Mouse (Mus musculus) spleen, postnatal 10 days (tissue): Measurements from ENCODE around the gene Rnf214.
"Not testable (repeated sequence)": the region's sequence is repeated elsewhere in the genome, so short reads cannot be mapped to it uniquely, and the experiment has no call there.

ENCODE experiments used
- DNase-seq, 2 experiments: peaks; one replicate each; pipeline ENCODE4 v3.0.0; 2021 to 2022; ENCODE audit warnings: low spot score in 2 of 2

The Rnf214 gene

GRCm38 (mm10) chr9:45850528-45851155, 56.1 kb downstream of the Rnf214 start:
- DNase-seq = no peak

DNA sequence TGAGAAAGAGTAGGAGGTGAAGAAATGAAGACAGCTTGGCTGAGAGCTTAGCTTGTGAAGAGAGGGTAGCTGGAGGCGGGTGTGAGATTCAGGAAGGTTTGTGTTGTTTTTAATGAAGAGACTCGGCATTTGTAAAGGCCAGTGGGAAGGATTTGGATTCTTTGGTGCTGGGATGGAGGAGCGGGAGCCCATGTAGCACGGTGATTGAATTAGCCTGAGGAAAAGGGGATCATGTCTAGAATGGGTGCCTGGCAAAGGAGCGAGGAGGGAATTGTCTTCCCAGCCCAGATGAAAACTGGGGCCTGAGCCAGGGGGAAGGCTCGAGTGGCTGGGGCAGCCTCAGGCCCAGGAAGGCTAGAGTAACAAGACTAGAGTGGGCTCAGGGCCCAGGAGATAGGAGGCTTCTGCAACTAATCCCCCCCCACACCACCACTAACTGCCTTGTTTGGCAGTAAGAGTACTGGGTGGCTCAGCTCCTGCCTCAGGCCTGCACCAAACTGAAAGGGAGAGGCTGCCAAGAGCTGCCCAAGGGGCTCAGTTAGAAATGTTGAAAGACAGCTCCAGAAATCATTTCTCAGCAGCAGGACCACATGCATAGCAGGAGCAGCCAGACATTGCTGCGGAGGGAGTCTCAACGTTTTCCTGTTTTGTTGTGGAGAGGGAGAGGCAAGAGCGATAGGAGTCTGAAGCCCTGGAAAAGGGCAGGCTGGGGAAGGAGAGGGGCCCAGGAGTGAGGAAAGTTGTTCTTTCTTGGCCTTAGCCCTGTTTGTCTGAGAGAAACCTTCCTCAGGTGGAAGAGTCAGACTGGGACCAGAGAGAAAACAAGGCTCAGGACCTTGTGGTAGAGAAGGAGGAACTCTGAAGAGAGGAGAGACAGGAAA, 56.9 kb downstream of the Rnf214 start:
- DNase-seq = no peak

DNA sequence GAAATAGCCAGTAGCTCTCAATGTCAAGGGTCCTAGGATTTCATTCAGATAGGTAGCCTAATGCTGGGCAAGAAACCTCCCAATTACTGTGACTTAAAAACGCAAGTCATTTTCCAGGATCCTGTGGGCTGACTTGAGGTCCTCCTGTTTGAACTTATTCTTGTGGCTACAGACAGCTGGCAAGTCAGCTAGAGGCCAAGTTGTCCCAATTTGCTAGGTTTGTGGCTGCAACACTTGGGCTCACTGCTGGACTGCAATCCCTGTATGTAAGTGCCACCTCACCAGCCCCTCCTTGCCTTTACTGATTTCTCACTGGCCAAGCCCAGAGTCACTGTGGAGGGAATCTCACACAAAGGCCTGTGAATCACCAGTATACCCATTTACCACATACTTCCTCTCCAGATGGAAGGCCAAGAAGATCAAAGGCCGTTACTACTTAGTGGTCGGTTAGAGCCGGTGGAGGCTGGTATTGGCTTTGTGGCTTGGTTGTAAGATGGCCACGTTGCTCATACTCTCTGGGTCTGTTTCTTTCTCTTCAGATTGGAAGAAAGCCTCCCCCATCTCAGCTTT, 59.7 kb downstream of the Rnf214 start:
- no peak for DNase-seq

DNA sequence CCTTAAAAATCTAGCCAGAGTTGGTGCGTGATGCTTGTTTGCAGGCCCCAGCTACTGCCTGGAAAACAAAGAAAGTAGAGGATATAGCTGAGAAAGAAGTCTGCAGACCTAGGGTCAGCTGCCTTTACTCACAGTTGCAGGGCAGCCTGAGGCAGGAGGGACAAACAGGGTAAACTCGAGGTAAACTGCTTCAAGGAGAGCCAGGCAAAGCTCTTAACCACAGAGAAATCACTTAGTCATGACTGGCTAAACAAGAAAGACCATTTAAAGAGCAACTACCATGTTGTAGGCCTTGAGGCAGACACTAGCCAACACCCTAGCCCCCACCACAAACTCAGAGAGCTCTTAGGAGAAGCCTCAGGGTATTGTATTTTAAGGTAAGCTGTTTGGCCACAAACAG, 60.5 kb downstream of the Rnf214 start:
- DNase-seq = not testable (repeated sequence)

- no peak for DNase-seq
Measured at GRCm38 (mm10) chr9:45845541-45845940, 61.2 kb downstream of the Rnf214 start.

GRCm38 (mm10) chr9:45843780-45844179, 62.9 kb downstream of the Rnf214 start:
- no peak for DNase-seq

- no peak for DNase-seq
Measured at GRCm38 (mm10) chr9:45843007-45843406, 63.7 kb downstream of the Rnf214 start.

DNA sequence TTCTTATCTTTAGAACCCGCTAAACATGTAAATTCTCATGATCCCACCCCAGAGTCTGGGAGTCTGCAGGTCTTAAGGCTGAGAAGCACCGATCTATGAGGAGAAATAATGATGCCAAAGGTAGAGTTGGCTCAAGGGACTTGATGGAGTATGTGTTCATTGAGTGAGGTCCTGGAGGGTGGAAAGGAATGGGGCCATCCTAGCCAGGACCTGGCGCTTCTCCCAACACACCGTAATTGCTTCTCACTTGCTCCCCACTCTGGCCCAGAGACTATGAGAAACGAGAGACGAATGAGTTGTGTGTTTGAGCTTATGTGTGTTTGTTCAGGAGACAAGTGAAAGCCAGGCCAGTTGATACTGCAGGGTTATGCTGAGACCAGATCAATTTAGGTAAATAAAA, 65.3 kb downstream of the Rnf214 start:
- no peak for DNase-seq

DNA sequence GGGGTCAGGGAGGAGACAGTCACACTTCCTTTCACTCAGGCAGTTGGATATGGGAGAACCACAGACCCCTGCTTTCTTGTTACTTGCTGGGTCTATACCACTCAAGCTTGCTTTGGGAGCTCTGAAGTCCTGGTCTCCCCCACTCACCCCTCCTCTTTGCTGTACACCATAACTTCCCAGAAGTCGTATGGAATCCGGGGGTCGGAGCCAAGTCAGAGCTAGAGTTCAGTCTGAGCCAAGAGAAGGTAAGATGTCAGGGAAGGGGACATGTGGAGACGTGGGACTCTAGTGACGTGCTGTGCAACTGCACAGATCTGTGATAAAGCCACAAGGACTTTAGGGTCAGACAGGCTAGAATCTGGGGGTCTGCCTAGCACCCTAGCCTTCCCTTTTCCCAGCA, 66.4 kb downstream of the Rnf214 start:
- DNase-seq = no peak

DNA sequence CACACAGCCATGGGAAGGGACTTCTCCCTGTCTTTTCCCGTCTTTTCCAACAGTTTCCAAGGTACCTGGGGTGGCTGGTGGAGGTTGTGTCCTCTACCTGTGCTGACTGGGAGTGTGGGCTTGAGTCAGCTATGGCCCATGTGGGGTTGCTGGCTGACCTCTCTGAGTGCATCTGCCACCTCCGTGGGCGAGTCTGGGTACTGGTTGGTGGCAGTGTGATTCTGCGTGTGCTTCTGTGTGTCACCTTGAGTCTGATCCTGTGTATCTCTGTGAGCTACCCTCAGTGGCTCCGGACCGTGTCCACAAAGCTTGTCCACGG, 66.8 kb downstream of the Rnf214 start:
- no peak for DNase-seq

GRCm38 (mm10) chr9:45839139-45839981, 67.4 kb downstream of the Rnf214 start:
- DNase-seq = no peak

DNA sequence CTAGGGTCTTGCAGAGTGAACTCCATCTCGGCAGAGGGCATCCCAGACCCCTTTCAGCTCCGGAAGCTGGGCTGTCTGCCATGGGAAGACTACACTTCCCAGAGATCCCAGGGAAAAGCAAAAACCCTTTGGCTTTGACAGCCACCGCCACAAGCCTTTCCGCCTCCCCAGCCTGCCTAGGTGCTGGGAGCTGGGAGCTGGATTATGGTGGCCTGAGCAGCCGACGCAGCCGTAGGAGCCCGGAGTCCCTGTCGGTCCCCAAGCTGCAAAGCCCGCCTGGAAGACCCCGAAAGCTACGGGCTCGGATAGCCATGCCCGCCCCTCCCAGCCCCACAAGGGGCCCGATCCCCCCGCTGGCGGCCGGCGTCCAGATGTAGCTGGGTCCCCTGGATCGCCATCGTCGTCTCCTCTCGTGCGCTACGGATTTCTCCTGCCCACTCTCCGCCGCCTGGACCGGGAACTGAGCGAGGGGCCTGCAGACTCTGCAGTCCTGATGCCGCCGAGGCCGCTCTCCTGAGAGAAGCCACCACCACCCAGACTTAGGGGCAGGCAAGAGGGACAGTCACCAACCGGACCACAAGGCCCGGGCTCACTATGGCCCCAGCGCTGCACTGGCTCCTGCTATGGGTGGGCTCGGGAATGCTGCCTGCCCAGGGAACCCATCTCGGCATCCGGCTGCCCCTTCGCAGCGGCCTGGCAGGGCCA, 68.1 kb downstream of the Rnf214 start, which contains the start of gene Bace1:
Gene Bace1, plus strand, starts transcription at position 147 of the 705 bp plus-strand sequence.
- DNase-seq = peak in 1 of 2 experiments; percentile 35

DNA sequence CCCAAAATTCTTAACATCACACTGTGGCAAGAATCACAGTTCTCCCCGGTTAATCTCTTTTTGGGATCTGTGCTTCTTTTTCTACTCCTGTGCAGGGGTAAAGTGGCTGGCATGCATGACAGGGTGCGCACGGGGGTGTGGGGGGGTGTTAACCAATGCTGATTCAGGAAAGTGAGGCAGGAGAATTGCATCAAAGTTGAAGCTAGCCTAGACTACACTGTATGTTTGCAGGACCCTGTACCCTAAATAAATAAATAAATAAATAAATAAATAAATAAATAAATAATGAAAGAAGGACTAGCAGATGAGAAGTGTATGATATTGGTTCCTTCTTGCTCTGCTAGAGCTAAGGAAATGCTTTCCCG, 68.7 kb downstream of the Rnf214 start:
- DNase-seq = no peak

GRCm38 (mm10) chr9:45833461-45833860, 73.2 kb downstream of the Rnf214 start:
- DNase-seq = no peak

DNA sequence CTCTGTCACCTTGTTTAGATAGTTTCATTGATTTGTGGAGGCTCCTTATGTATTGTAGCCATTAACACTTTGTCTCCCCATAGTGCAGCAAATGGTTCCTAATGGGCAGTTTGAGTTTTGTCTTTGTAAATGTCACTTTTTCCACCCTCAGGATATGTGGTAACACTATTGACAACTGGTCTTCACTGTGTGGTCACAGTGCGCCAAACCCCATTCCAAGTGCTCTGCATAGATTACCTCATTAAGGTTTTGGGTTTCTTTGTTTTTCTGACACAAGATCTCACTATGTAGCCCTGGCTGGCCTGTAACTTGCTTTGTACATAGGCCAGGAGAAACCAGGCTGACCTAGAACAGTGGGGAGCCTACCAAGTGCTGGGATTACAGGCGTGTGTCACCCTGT, 73.8 kb downstream of the Rnf214 start:
- no peak for DNase-seq

GRCm38 (mm10) chr9:45829107-45829506, 77.6 kb downstream of the Rnf214 start:
- DNase-seq = peak; percentile 67 to 88

GRCm38 (mm10) chr9:45828291-45828963, 78.3 kb downstream of the Rnf214 start, which contains the start of gene Cep164:
Gene Cep164 (minus strand): TSS chr9:45828691.
- DNase-seq = peak; percentile 76 to 86

DNA sequence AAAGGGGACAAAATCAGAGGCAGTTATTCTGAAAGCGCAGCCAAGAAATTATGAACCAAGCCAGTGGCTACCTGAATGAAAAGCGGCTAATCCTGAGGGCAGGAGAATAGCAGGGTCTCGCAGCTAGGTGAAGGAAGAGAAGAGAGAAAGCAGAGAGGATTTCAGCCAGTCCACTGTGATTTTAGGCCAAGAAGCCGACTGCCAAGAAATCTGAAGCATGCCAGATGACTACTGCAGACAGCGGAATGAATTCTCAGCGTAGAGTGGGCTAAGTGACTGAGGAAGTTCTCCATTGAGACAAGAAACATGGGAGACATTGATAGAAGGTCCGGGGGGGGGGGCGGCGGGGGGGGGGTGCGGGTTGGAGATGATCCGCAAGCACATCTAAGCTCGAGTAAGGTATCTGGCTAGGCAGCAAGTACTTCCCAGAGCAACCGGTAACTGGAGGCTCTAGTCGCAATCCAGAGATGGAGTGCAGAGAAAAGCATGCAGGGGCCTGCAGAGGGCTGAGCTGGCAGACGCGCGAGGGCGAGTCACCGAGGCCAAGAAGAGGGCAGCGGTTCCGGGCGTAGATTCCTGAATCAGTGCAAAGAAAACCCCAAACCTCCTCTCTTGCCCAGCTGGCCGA, 78.9 kb downstream of the Rnf214 start:
- DNase-seq = no peak

- DNase-seq = no peak
Measured at GRCm38 (mm10) chr9:45818406-45819011, 88.2 kb downstream of the Rnf214 start.

GRCm38 (mm10) chr9:45815525-45815924, 91.2 kb downstream of the Rnf214 start:
- DNase-seq = no peak
